Comparison of ENCODE assay signal across 12 mouse cellular contexts in the genomic region with DNA sequence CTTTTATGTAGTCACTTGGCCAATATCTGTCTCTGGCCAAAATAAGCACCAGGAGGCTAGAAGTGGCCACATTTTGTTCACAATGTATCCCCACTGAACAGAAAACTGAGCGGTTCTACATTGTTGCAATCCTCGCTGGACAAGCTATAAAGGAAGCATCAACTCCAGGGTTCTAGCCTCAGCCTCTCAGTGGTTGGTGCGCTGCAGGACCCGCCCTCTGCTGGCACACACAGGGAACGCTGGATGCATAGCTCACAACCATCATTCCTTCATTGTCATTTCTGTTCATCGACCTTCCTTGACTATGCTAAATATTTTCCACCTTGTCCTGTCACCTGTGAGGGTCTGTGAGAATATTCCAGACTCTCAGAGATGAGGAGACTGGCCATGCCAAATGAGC.
A peak's percentile ranks its signal among the peaks of the same experiment; 100 is the strongest.
DNase-seq lines count a peak whose midpoint lies in the region; ATAC-seq and TF ChIP-seq lines count a peak whose summit lies in the region.
"Had no signal": no experiment of that assay in that cellular context is flagged by ENCODE, and none has a peak within 500 bp of the region (broad histone marks: within the 10 kb centered on the region; RNA-seq: fewer than 3 reads in every experiment).

No protein-coding gene starts in this region.

- peaks cover 6% of the 10 kb centered on the region; the same call in 1 of the 2 replicates for H3K27me3 ChIP-seq in heart, postnatal 0 days (ENCODE audit: control insufficient read depth, insufficient read depth, low read length)
- no peaks in the 10 kb centered on the region for H3K27me3 ChIP-seq in limb, embryonic 15.5 days

- no peaks in the 10 kb centered on the region for H3K9me3 ChIP-seq in heart, postnatal 0 days (replicated peaks; ENCODE audit: control insufficient read depth, low read length)
- no peaks in the 10 kb centered on the region for H3K9me3 ChIP-seq in limb, embryonic 15.5 days

- TF ChIP-seq EP300 in heart, postnatal 0 days (IDR thresholded peaks at IDR 0.05; ENCODE audit: low read depth), result no peak

- TF ChIP-seq CTCF in heart, postnatal 0 days (IDR thresholded peaks at IDR 0.05; ENCODE audit: low read depth), result peak; percentile 18; the same call in 1 of the 2 replicates
- peak; percentile 44 for TF ChIP-seq CTCF in brain, embryonic 14.5 days (IDR thresholded peaks at IDR 0.05; ENCODE audit: borderline replicate concordance, extremely low read depth, insufficient read depth, insufficient read length)

- peak overlapping the region; percentile 46; the same call in 1 of the 2 replicates for H3K27ac ChIP-seq in heart, postnatal 0 days (ENCODE audit: low read depth)
- H3K27ac ChIP-seq in limb, embryonic 15.5 days, result peak overlapping the region; percentile 75

- H3K4me3 ChIP-seq in heart, postnatal 0 days (ENCODE audit: low read depth, low read length), result no peak overlapping the region
- no peak overlapping the region for H3K4me3 ChIP-seq in limb, embryonic 15.5 days
- H3K4me3 ChIP-seq: erythroblast, embryonic 14.5 days had no signal

- intact Hi-C loops in heart, postnatal 10 days (cut with DNase I), result no loop called here

- 75% methylated on average over 6 of the region's 6 CpGs for WGBS in heart, postnatal 0 days
- 77% methylated on average over 6 of the region's 6 CpGs for WGBS in limb, embryonic 15.5 days

- H3K36me3 ChIP-seq in heart, postnatal 0 days (replicated peaks; ENCODE audit: control insufficient read depth, insufficient read depth, low read length), result no peaks in the 10 kb centered on the region
- H3K36me3 ChIP-seq in limb, embryonic 15.5 days, result no peaks in the 10 kb centered on the region

- ATAC-seq in heart, postnatal 0 days (ENCODE audit: insufficient read depth, low read depth), result no peak
- ATAC-seq in limb, embryonic 15.5 days (ENCODE audit: insufficient number of reproducible peaks, low FRiP score, low TSS enrichment, low read depth), result no peak
- ATAC-seq in erythroblast, adult 5-6 weeks (replicated peaks; ENCODE audit: low FRiP score, poor library complexity, severe bottlenecking), result no peak
- ATAC-seq: hindbrain, embryonic 16.5 days had no signal

- no peak overlapping the region for H3K4me2 ChIP-seq in heart, postnatal 0 days (ENCODE audit: low read depth, low read length)
- H3K4me2 ChIP-seq in limb, embryonic 15.5 days, result no peak overlapping the region

- no peak for TF ChIP-seq POLR2A in brain, embryonic 14.5 days (IDR thresholded peaks at IDR 0.05; ENCODE audit: borderline replicate concordance, extremely low read depth, insufficient read depth, insufficient read length, poor library complexity, severe bottlenecking)

- DNase-seq in heart, postnatal 0 days (ENCODE audit: low spot score), result no peak
- DNase-seq in heart, postnatal 10 days, result no peak
- peak; percentile 51 for DNase-seq in 3T3-L1 (ENCODE audit: low read depth, low spot score)
- no peak for DNase-seq in brain, embryonic 14.5 days (ENCODE audit: low read depth)
- DNase-seq in cerebellum, postnatal 4 days (ENCODE audit: low spot score in 2 of 2), result no peak
- DNase-seq in urinary bladder, postnatal 4 days (ENCODE audit: low spot score in 2 of 2), result no peak
- DNase-seq: cerebellum, adult 2 months; gastrocnemius, postnatal 14 days had no signal

- H3K4me1 ChIP-seq in heart, postnatal 0 days (ENCODE audit: control insufficient read depth, insufficient read depth), result no peaks in the 10 kb centered on the region; the same call in 1 of the 2 replicates
- H3K4me1 ChIP-seq in limb, embryonic 15.5 days, result peaks cover 45% of the 10 kb centered on the region

- H3K9ac ChIP-seq in heart, postnatal 0 days (replicated peaks; ENCODE audit: low read depth, low read length), result no peak overlapping the region
- no peak overlapping the region for H3K9ac ChIP-seq in limb, embryonic 15.5 days
